Mouse (Mus musculus) urinary bladder, postnatal 4 days (tissue): ENCODE results near the gene Fam107b.

Experiments used
- DNase-seq, 2 experiments: peaks; one replicate each; pipeline ENCODE4 v3.0.0; 2021 to 2022; ENCODE audit warnings: low spot score in 2 of 2

The Fam107b gene

GRCm38 (mm10) chr2:3608868-3609854 lies 38.9 kb downstream of the Fam107b start:
- DNase-seq, result no peak

- DNase-seq, result no peak
Measured at GRCm38 (mm10) chr2:3618446-3618845, 48.2 kb downstream of the Fam107b start.

- no peak for DNase-seq
Measured at GRCm38 (mm10) chr2:3621568-3621967, 51.3 kb downstream of the Fam107b start.

GRCm38 (mm10) chr2:3622158-3622557 lies 51.9 kb downstream of the Fam107b start:
- no peak for DNase-seq

- no peak for DNase-seq
Measured at GRCm38 (mm10) chr2:3623207-3623980, 53.1 kb downstream of the Fam107b start.

GRCm38 (mm10) chr2:3623981-3624584 lies 53.8 kb downstream of the Fam107b start:
- DNase-seq, result no peak

- no peak for DNase-seq
Measured at GRCm38 (mm10) chr2:3629096-3629495, 58.8 kb downstream of the Fam107b start.

GRCm38 (mm10) chr2:3629741-3630140 lies 59.5 kb downstream of the Fam107b start:
- no peak for DNase-seq

- no peak for DNase-seq
Measured at GRCm38 (mm10) chr2:3630769-3631477, 60.6 kb downstream of the Fam107b start.

- no peak for DNase-seq
Measured at GRCm38 (mm10) chr2:3633137-3633536, 62.8 kb downstream of the Fam107b start.

GRCm38 (mm10) chr2:3636771-3637170 lies 66.5 kb downstream of the Fam107b start:
- no peak for DNase-seq

- no peak for DNase-seq
Measured at GRCm38 (mm10) chr2:3641001-3641770, 70.9 kb downstream of the Fam107b start.

- no peak for DNase-seq
Measured at GRCm38 (mm10) chr2:3642949-3643348, 72.7 kb downstream of the Fam107b start.

- DNase-seq, result no peak
Measured at GRCm38 (mm10) chr2:3645741-3646140, 75.5 kb downstream of the Fam107b start.

- DNase-seq, result no peak
Measured at GRCm38 (mm10) chr2:3649171-3649570, 78.9 kb downstream of the Fam107b start.

- DNase-seq, result no peak
Measured at GRCm38 (mm10) chr2:3654606-3655005, 84.3 kb downstream of the Fam107b start.

- DNase-seq, result no peak
Measured at GRCm38 (mm10) chr2:3656091-3656490, 85.8 kb downstream of the Fam107b start.

GRCm38 (mm10) chr2:3656834-3657233 lies 86.5 kb downstream of the Fam107b start:
- no peak for DNase-seq

GRCm38 (mm10) chr2:3657376-3657775 lies 87.1 kb downstream of the Fam107b start:
- DNase-seq, result no peak

GRCm38 (mm10) chr2:3657811-3658730 lies 87.8 kb downstream of the Fam107b start:
- no peak for DNase-seq
